ENCODE assay signal across 15 mouse cellular contexts in the genomic region with DNA sequence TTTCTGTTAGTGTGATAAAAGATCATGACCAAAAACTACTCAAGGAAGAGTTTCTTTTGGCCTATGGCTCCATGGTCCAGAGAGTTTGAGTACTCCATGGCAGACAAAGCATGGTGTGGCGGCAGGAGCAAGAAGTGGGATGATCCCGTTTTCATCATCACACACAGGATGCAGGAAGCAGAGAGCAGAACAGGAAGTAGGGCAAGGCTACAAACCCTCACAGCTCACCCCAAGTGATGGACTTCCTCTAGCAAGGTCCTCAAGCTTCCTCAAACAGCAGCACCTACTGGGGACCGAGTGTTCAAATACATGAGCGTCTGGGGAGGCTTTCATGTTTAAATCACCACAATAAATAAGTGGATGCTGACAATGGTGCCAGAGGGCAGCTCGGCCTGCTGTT.
A peak's percentile ranks its signal among the peaks of the same experiment; 100 is the strongest.
DNase-seq lines count a peak whose midpoint lies in the region; ATAC-seq and TF ChIP-seq lines count a peak whose summit lies in the region.
"Had no signal": no experiment of that assay in that cellular context is flagged by ENCODE, and none has a peak within 500 bp of the region (broad histone marks: within the 10 kb centered on the region; RNA-seq: fewer than 3 reads in every experiment).

No protein-coding gene starts in this region.

- WGBS in liver, postnatal 0 days (ENCODE audit: insufficient replicate concordance), result 37% methylated on average over 5 of the region's 5 CpGs
- WGBS in forebrain, embryonic 14.5 days, result 80% methylated on average over 5 of the region's 5 CpGs

- H3K4me3 ChIP-seq in liver, postnatal 0 days (ENCODE audit: low read depth, low read length), result no peak overlapping the region
- H3K4me3 ChIP-seq in forebrain, embryonic 14.5 days (ENCODE audit: low read depth, low read length), result no peak overlapping the region
- H3K4me3 ChIP-seq: erythroblast, embryonic 14.5 days; kidney, embryonic 15.5 days had no signal

- TF ChIP-seq CTCF in liver, postnatal 0 days (IDR thresholded peaks at IDR 0.05; ENCODE audit: low read depth), result peak; percentile 25; the same call in 1 of the 2 replicates

- H3K4me2 ChIP-seq in liver, postnatal 0 days (ENCODE audit: low read depth, low read length), result no peak overlapping the region
- no peak overlapping the region for H3K4me2 ChIP-seq in forebrain, embryonic 14.5 days (ENCODE audit: low read length)
- H3K4me2 ChIP-seq: hindbrain, embryonic 14.5 days; kidney, embryonic 15.5 days had no signal

- no peak for DNase-seq in liver, postnatal 0 days
- no peak for DNase-seq in liver
- peak; percentile 52 for DNase-seq in lung, postnatal 36 days
- peak; percentile 44 for DNase-seq in thymus, postnatal 25 days
- no peak for DNase-seq in forebrain, embryonic 14.5 days (ENCODE audit: low spot score)
- no peak for DNase-seq in right cerebral cortex, postnatal 4 days
- DNase-seq in urinary bladder, postnatal 4 days (ENCODE audit: low spot score in 2 of 2), result no peak
- DNase-seq: adrenal gland, postnatal 10 days; cerebellum, adult 11 months; embryo, embryonic 11 days; retina, postnatal 1 day had no signal

- H3K27ac ChIP-seq in liver, postnatal 0 days (ENCODE audit: low read depth), result no peak overlapping the region
- no peak overlapping the region for H3K27ac ChIP-seq in forebrain, embryonic 14.5 days (ENCODE audit: low read depth, low read length)
- H3K27ac ChIP-seq: hindbrain, embryonic 14.5 days; kidney, embryonic 15.5 days had no signal

- H3K9ac ChIP-seq in liver, postnatal 0 days (replicated peaks), result no peak overlapping the region
- no peak overlapping the region for H3K9ac ChIP-seq in forebrain, embryonic 14.5 days (ENCODE audit: low read length)
- H3K9ac ChIP-seq: hindbrain, embryonic 14.5 days; kidney, embryonic 15.5 days had no signal

- no peak for ATAC-seq in liver, postnatal 0 days
- peak; percentile 58 for ATAC-seq in activated CD4-positive, CD25-positive, alpha-beta regulatory T cell, adult 4 months
- ATAC-seq in forebrain, embryonic 14.5 days, result no peak

- H3K4me1 ChIP-seq in liver, postnatal 0 days (ENCODE audit: insufficient read depth), result no peaks in the 10 kb centered on the region; the same call in none of the 2 replicates
- H3K4me1 ChIP-seq in forebrain, embryonic 14.5 days (ENCODE audit: control insufficient read depth, insufficient read depth, low read length), result no peaks in the 10 kb centered on the region

- no peaks in the 10 kb centered on the region for H3K36me3 ChIP-seq in liver, postnatal 0 days (replicated peaks; ENCODE audit: insufficient read depth, low read length)
- H3K36me3 ChIP-seq in forebrain, embryonic 14.5 days (ENCODE audit: control insufficient read depth, insufficient read depth, low read length), result no peaks in the 10 kb centered on the region
- H3K36me3 ChIP-seq: kidney, embryonic 15.5 days had no signal

- H3K27me3 ChIP-seq in liver, postnatal 0 days (ENCODE audit: insufficient read depth, low read length), result no peaks in the 10 kb centered on the region
- no peaks in the 10 kb centered on the region for H3K27me3 ChIP-seq in forebrain, embryonic 14.5 days (replicated peaks; ENCODE audit: control insufficient read depth, insufficient read depth, low read length)
- H3K27me3 ChIP-seq: kidney, embryonic 15.5 days had no signal

- no peaks in the 10 kb centered on the region for H3K9me3 ChIP-seq in liver, postnatal 0 days (ENCODE audit: low read length)
- no peaks in the 10 kb centered on the region for H3K9me3 ChIP-seq in forebrain, embryonic 14.5 days (replicated peaks; ENCODE audit: control insufficient read depth, low read length)
- H3K9me3 ChIP-seq: kidney, embryonic 15.5 days had no signal

- no peak for TF ChIP-seq EP300 in liver, postnatal 0 days (IDR thresholded peaks at IDR 0.05; ENCODE audit: low read depth)

Comparison
In these comparisons a context has a peak if more than half of its experiments do, and no peak if none do; other contexts are left out.
1. DNase-seq: peak in lung, postnatal 36 days (single experiment) and thymus, postnatal 25 days (single experiment); none in liver, postnatal 0 days (single experiment), liver (single experiment), forebrain, embryonic 14.5 days (single experiment), right cerebral cortex, postnatal 4 days (single experiment) and urinary bladder, postnatal 4 days (0 of 2).